Mouse (Mus musculus): Measurements from ENCODE around the gene Ghrhr. TPM values are rescaled to one million over a fixed set of nuclear protein-coding genes. Genes with fewer than 3 reads are reported as not detected.
A peak's percentile ranks its signal among the peaks of the same experiment; 100 is the strongest.

The Ghrhr gene
- polyA plus RNA-seq (2015; fragmentation: Nextera tagmentation; extraction: Ambion mirVana), result not detected in 2 replicates

DNA sequence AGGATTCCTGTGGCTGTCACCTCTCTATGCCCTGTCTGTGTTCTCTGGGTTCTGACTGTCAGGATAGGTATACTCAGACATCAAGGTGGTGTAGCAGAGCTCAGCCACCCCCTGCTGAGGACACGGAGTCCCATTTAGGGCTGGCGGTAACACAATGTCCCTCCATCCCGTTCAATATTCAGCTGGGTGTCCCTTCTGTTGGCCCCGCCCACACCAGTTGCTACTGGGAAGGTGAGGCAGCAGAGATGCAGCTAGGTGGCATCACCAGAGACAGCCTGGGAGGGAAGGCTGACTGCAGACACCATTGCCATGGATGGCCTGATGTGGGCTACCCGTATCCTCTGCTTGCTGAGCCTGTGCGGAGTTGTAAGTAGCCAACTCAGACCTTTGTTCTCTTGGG is at the start of gene Ghrhr:
Gene Ghrhr, plus strand, starts transcription at position 220 of the 400 bp plus-strand sequence.
- Histone ChIP-seq H3K9me3 (replicated peaks) (no peaks in the 10 kb centered on the region), H3K27ac (no peak within 1 kb of the TSS), H3K9ac (no peak within 1 kb of the TSS), H3K4me3 (no peak within 1 kb of the TSS), H3K36me3 (ENCODE audit: poor library complexity, severe bottlenecking) (no peaks in the 10 kb centered on the region), H3K4me1 (no peaks in the 10 kb centered on the region), H3K27me3 (peaks cover 5% of the 10 kb centered on the region; the same call in 1 of the 2 replicates), H3K4me2 (no peak within 1 kb of the TSS)
- WGBS, result 77% methylated on average over 6 of the region's 6 CpGs
- no peak for ATAC-seq

DNA sequence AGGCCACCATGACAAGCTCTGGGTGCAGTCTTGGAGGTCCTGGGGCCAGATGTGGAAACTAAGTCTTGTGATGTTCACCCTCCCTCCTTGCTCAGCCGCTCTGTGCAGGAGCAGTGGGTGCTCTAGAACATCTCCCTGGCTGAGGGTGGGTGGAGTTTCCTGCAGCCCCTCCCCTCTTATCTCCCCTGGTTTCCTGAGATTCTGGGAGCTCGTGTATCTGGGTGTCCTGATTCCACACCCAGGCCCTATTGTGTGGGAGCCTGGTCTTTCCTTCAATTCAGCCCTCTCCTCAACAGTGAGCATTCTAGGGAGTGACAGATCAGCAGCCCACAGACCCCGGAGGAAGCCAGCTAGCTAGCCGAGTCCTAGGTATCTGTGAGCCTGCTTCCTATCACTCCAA is 49.8 kb upstream of the Ghrhr start:
- WGBS, result 83% methylated on average over 4 of the region's 4 CpGs
- ATAC-seq, result no peak

DNA sequence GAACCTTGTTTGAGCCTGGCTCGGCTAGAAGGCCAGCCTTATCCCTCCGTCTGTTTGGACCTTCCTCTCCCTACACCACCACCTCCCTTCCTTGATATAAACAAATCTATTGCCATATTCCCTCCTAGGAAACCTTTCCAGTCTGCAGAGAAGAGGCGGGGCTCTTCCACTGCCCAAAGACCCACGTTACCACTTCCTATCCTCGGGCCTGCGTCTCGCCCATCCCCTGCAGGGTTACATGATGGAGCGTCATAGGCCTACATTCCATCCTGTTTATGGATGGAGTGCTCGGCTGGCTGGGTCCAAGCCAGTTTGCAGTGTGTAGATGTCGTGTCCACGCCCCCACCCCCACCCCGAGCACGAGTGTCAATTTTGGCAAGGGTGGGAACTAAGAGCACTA is 48.8 kb upstream of the Ghrhr start:
- no peak for ATAC-seq
- WGBS, result 94% methylated on average over 13 of the region's 13 CpGs
- H3K27me3 ChIP-seq, result no peaks in the 10 kb centered on the region

More for the DNA sequence above, 49.8 kb upstream of the Ghrhr start:
- Histone ChIP-seq H3K9ac (no peak overlapping the region), H3K4me2 (no peak overlapping the region), H3K9me3 (replicated peaks) (no peaks in the 10 kb centered on the region), H3K36me3 (ENCODE audit: poor library complexity, severe bottlenecking) (no peaks in the 10 kb centered on the region), H3K27ac (no peak overlapping the region), H3K4me3 (no peak overlapping the region), H3K4me1 (no peaks in the 10 kb centered on the region), H3K27me3 (no peaks in the 10 kb centered on the region)

DNA sequence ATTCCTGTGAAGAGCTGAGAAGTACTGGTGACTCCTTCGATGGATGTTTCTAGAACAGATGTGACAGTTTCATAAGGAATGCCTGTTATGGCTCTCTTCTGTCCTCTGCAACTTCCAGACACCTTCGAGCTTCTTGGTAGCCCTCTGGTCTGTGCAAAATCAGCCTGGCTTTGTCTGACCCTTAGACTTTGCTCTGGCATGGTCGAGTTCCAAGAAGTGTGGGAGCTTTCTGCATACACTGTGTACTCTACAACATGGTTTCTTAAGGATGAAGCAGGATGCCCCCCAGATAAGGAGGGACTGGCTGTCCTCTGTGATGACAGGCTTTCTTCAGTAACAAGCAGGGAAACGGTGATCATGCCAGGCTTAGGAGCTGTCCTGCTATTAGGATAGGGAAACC is 47.9 kb upstream of the Ghrhr start:
- Histone ChIP-seq H3K36me3 (ENCODE audit: poor library complexity, severe bottlenecking) (no peaks in the 10 kb centered on the region), H3K9me3 (replicated peaks) (no peaks in the 10 kb centered on the region), H3K9ac (no peak overlapping the region), H3K4me1 (peaks cover 15% of the 10 kb centered on the region), H3K27me3 (no peaks in the 10 kb centered on the region), H3K4me2 (no peak overlapping the region), H3K27ac (no peak overlapping the region), H3K4me3 (no peak overlapping the region)
- no peak for ATAC-seq
- 74% methylated on average over 4 of the region's 4 CpGs for WGBS

More for the DNA sequence above, 48.8 kb upstream of the Ghrhr start:
- Histone ChIP-seq H3K4me3 (no peak overlapping the region), H3K36me3 (ENCODE audit: poor library complexity, severe bottlenecking) (no peaks in the 10 kb centered on the region), H3K4me1 (peaks cover 7% of the 10 kb centered on the region), H3K27ac (no peak overlapping the region), H3K9me3 (replicated peaks) (no peaks in the 10 kb centered on the region), H3K9ac (no peak overlapping the region), H3K4me2 (no peak overlapping the region)

DNA sequence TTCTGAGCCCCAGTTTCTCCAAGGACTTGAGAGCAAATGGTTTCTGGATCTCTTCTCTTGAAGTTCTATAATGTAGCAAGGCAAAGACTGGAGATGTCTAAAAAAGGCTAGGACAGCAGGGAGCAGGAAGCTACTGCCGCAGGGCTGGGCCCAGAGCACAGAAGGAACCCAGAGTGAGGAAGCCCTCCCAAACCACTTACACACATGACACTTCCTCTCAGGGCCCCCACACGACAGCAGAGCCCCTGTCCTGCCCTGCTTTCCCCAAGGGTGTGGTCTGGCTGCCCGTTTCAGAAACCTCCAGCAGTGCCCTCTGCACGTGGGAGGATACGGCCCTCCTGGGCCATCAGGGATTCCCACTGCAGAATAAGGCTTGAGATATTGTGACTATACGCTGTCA is 44.8 kb upstream of the Ghrhr start:
- H3K27ac ChIP-seq, result no peak overlapping the region
- H3K27me3 ChIP-seq, result no peaks in the 10 kb centered on the region
- peaks cover 24% of the 10 kb centered on the region for H3K4me1 ChIP-seq
- H3K9ac ChIP-seq, result no peak overlapping the region
- WGBS, result 76% methylated on average over 6 of the region's 6 CpGs
- ATAC-seq, result no peak
- no peak overlapping the region for H3K4me2 ChIP-seq
- H3K4me3 ChIP-seq, result no peak overlapping the region
- H3K9me3 ChIP-seq (replicated peaks), result no peaks in the 10 kb centered on the region
- H3K36me3 ChIP-seq (ENCODE audit: poor library complexity, severe bottlenecking), result no peaks in the 10 kb centered on the region

DNA sequence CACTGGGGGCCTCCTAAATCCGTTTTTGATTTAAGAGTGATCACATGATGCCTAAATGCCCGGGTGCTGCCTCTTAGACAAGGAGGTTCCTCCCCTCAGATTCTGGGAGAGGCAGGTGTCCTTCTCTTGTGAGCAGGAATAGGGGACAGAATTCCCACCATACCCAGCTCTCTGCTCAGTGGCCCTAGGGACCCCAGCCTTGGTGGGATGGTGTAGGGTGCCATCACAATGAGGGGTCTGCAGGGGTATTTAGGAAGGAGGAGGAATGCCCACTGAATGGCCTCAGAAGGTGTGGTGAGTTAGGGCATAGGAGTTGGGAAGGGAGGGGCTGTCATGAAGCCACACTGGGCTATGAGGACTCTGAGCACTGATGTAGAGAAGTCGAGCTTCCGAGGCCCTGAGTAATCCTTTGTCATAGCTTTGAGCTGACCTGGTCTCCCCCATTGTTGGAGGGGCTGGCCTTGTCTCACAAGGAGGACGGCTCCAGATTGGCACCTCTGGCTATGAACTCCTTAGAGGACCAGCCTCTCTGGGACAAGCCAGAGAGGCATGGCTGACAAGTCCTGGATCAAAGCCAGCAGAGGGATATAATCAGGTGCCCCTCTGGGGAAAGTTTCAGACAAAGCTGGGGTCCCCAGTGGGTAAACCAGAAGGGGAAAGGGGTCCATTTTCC is 43.9 kb upstream of the Ghrhr start:
- WGBS, result 34% methylated on average over 5 of the region's 5 CpGs
- ATAC-seq, result peak; percentile 62
- Histone ChIP-seq H3K27me3 (no peaks in the 10 kb centered on the region), H3K36me3 (ENCODE audit: poor library complexity, severe bottlenecking) (no peaks in the 10 kb centered on the region), H3K9me3 (replicated peaks) (no peaks in the 10 kb centered on the region), H3K27ac (peak overlapping the region; percentile 60), H3K4me3 (no peak overlapping the region), H3K9ac (no peak overlapping the region), H3K4me2 (0 out of 2 replicates have a peak overlapping the region, but pooled peaks have one; percentile 0), H3K4me1 (peaks cover 28% of the 10 kb centered on the region)

DNA sequence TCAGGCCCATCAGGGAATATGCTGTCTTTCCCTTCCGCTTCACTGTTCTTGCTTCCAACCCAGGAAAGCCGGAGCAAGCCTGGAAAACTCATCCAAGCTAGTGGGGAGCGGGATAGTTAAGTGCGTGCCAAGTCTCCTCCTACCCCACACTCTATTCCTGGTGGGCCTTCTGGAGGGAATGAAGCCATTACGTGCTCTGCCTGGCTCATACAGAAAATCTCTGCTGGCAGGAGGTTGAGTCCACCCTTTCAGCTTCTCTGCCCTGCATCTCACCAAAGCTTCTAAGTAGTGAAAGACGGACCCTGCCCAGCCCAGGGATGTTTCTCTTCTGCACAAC is 43.4 kb upstream of the Ghrhr start:
- no peaks in the 10 kb centered on the region for H3K27me3 ChIP-seq
- 0 out of 2 replicates have a peak overlapping the region, but pooled peaks have one; percentile 0 for H3K4me2 ChIP-seq
- H3K4me1 ChIP-seq, result peaks cover 28% of the 10 kb centered on the region
- ATAC-seq, result peak; percentile 84
- H3K9ac ChIP-seq, result no peak overlapping the region
- peak overlapping the region; percentile 60 for H3K27ac ChIP-seq
- H3K36me3 ChIP-seq (ENCODE audit: poor library complexity, severe bottlenecking), result no peaks in the 10 kb centered on the region
- H3K4me3 ChIP-seq, result no peak overlapping the region
- WGBS, result 54% methylated on average over 6 of the region's 6 CpGs
- no peaks in the 10 kb centered on the region for H3K9me3 ChIP-seq (replicated peaks)

DNA sequence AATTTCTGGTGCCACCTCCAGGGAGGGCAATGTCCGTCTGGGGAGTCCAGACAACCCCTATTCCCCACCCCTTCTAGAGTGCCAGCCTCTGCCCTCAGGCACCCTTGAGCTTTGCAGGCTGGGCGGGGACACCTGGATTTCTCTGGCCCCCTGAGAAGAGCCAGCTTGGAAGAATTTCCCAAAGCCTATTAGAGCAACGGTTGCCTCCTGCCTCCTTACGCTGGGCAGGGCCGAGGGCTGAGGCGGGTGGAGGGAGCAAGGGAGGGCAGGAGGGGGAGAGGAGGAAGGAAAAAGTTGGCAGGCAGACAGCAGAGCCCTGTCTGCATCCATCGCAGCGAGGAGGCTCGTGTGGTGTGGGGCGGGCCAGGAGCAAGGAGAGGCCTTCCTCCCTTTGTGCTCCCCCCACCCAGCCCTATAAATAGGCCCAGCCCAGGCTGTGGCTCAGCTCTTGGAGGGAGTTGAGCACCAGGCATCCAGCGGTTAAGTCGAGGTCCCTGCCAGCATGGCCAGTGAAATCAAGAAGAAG is 40.0 kb upstream of the Ghrhr start, which contains the start of gene Aqp1:
Gene Aqp1, plus strand, starts transcription at position 444 of the 526 bp plus-strand sequence.
- no peak within 1 kb of the TSS for H3K9ac ChIP-seq
- H3K4me3 ChIP-seq, result no peak within 1 kb of the TSS
- no peaks in the 10 kb centered on the region for H3K9me3 ChIP-seq (replicated peaks)
- no peak within 1 kb of the TSS for H3K27ac ChIP-seq
- ATAC-seq, result peak; percentile 70
- H3K27me3 ChIP-seq, result no peaks in the 10 kb centered on the region
- 16% methylated on average over 12 of the region's 12 CpGs for WGBS
- peaks cover 28% of the 10 kb centered on the region for H3K4me1 ChIP-seq
- no peak within 1 kb of the TSS for H3K4me2 ChIP-seq
- H3K36me3 ChIP-seq (ENCODE audit: poor library complexity, severe bottlenecking), result no peaks in the 10 kb centered on the region

DNA sequence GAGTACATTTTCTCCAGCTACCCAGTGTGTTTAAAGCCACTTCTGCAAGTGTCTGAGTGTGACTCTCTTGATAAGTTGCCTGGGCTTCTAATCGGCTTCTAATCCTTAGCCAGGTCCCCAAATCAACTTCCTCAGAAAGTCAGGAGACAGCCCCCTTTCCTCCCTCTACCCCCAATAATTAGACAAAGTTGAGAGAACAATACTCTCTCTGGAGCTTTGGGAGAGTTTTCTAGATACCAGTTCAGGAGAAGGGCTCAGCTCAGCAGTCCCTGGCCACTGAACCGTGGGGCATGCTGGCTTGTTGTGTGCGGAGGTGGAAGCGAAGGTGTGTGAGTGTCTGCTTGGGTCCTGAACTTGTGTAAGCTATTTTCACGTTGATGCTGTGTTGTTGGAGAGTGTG is 38.9 kb upstream of the Ghrhr start:
- ATAC-seq, result no peak
- no peaks in the 10 kb centered on the region for H3K9me3 ChIP-seq (replicated peaks)
- H3K9ac ChIP-seq, result no peak overlapping the region
- H3K36me3 ChIP-seq (ENCODE audit: poor library complexity, severe bottlenecking), result no peaks in the 10 kb centered on the region
- peaks cover 30% of the 10 kb centered on the region for H3K4me1 ChIP-seq
- H3K4me3 ChIP-seq, result no peak overlapping the region
- no peak overlapping the region for H3K27ac ChIP-seq
- 87% methylated on average over 5 of the region's 5 CpGs for WGBS
- H3K27me3 ChIP-seq, result no peaks in the 10 kb centered on the region
- H3K4me2 ChIP-seq, result no peak overlapping the region

DNA sequence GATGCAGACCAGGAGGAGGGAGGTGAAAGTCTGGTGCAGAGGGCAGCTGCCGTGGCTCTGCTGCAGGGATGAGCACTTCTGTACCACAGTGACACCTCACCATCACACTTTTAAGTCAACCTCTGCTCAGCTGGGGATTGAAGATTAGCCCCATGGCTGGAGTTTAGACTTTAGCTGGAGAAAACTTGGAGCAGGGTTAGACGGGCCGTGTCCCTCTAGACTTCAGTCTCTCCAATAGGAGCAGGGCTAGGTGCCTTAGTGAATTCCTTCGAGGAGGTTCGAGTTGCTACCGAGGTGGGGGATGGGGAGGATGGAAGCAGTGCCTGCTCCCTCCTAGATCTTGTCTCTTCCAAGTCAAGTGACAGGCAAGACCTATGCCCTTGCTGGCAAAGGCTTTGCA is 38.0 kb upstream of the Ghrhr start:
- Histone ChIP-seq H3K9me3 (replicated peaks) (no peaks in the 10 kb centered on the region), H3K27me3 (no peaks in the 10 kb centered on the region), H3K27ac (no peak overlapping the region), H3K4me2 (no peak overlapping the region), H3K36me3 (ENCODE audit: poor library complexity, severe bottlenecking) (no peaks in the 10 kb centered on the region), H3K4me3 (no peak overlapping the region), H3K9ac (no peak overlapping the region), H3K4me1 (peaks cover 27% of the 10 kb centered on the region)
- WGBS, result 62% methylated on average over 6 of the region's 6 CpGs
- ATAC-seq, result no peak

DNA sequence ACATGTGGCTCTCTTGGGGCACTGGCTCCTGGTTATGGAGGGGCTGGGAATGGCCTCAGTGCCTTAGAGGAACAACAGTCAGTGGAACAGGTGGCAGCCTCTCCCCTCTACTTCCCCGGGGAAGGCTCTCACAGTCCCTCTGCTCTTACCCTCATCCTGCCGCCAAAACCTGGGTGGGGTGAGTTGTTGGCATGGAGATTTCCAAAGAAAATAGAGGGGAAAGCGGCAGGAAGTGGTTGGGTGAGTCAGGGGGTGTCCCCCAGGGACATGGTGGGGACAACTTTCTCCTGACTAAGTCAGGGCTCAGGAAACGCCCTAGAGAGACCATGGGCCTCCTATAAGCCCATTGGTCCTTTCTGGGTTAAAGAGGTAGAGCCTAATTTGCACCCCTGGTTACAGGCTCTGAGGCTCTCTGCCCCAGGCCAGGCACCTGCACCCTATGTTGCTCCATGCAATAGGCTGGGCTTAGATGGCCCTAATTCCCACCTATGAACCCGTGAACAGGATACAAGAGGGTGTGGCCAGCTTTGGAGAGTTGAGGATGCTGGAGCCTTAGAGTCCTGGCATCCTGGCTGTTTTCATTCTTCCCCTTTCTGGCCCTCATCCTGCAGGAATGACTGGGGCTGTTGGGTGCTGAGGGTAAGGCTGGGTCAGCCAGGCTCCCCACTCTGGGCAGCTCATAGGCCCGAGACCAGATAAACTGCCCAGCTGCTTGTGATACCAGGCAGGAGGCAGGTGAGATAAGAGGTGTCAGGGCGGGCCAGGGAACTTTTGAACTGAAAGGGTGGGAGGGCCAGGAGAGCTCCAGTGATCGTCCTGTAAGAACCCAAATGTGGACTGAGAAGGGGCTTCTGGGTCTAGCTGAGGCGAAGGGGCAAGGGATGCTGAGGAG is 36.9 kb upstream of the Ghrhr start:
- Histone ChIP-seq H3K36me3 (ENCODE audit: poor library complexity, severe bottlenecking) (no peaks in the 10 kb centered on the region), H3K27ac (no peak overlapping the region), H3K9me3 (replicated peaks) (no peaks in the 10 kb centered on the region), H3K4me3 (no peak overlapping the region), H3K4me2 (no peak overlapping the region), H3K27me3 (no peaks in the 10 kb centered on the region), H3K4me1 (peaks cover 24% of the 10 kb centered on the region), H3K9ac (no peak overlapping the region)
- ATAC-seq, result no peak
- WGBS, result 80% methylated on average over 9 of the region's 9 CpGs

DNA sequence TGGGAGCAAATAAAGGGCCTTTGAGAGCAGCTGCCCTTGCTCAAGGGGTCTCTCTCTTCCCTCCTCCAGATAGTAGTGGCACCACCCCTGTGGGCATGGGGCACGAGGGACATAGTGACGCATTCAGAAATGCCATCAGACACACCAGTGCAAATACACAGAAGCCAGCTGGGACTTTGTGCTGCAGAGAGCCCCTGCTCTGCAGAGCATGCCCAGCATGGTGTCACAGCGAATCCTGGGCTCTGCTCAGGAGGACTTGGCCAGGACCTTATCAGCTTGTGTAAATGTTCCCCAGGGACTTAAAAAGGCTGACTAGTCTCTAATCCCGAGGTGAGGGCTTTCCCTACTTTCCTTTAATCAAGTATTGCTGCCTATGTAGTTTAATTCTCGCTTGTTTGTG is 34.4 kb upstream of the Ghrhr start:
- ATAC-seq, result no peak
- no peak overlapping the region for H3K4me2 ChIP-seq
- no peaks in the 10 kb centered on the region for H3K27me3 ChIP-seq
- no peak overlapping the region for H3K9ac ChIP-seq
- H3K4me3 ChIP-seq, result no peak overlapping the region
- H3K27ac ChIP-seq, result no peak overlapping the region
- 25% methylated on average over 5 of the region's 5 CpGs for WGBS
- no peaks in the 10 kb centered on the region for H3K9me3 ChIP-seq (replicated peaks)
- peaks cover 13% of the 10 kb centered on the region for H3K4me1 ChIP-seq
- no peaks in the 10 kb centered on the region for H3K36me3 ChIP-seq (ENCODE audit: poor library complexity, severe bottlenecking)
